Mouse (Mus musculus) ES-Bruce4 (cell line): ENCODE results near the gene Ptms. TPM values are rescaled to one million over a fixed set of nuclear protein-coding genes. Genes with fewer than 3 reads are reported as not detected.
"Not testable (repeated sequence)": the region's sequence is repeated elsewhere in the genome, so short reads cannot be mapped to it uniquely, and the experiment has no call there.

Experiments used
- H3K27ac ChIP-seq: 2 replicates; pipeline ENCODE4 v1.5.1; 2012; ENCODE audit warnings: low read length, inconsistent platforms; ENCODE audit not compliant: insufficient read depth
- H3K27me3 ChIP-seq: 2 replicates; pipeline ENCODE4 v1.6.1; 2012; ENCODE audit warnings: mild to moderate bottlenecking, low read length, inconsistent platforms; ENCODE audit not compliant: control insufficient read depth, poor library complexity, insufficient read depth, severe bottlenecking
- H3K36me3 ChIP-seq: 2 replicates; pipeline ENCODE4 v1.6.1; 2012; ENCODE audit warnings: inconsistent platforms, mild to moderate bottlenecking, low read length, moderate library complexity; ENCODE audit not compliant: control insufficient read depth, poor library complexity, insufficient read depth, severe bottlenecking
- H3K4me1 ChIP-seq: one replicate; pipeline ENCODE4 v1.8.1; 2011; ENCODE audit warnings: low read length; ENCODE audit not compliant: control insufficient read depth, insufficient read depth
- H3K4me3 ChIP-seq: 2 replicates; pipeline ENCODE4 v1.5.1; 2011; ENCODE audit warnings: low read depth, mild to moderate bottlenecking, low read length
- H3K9ac ChIP-seq: 2 replicates; pipeline ENCODE4 v1.6.1; 2012; ENCODE audit warnings: low read depth, mild to moderate bottlenecking, inconsistent platforms; ENCODE audit not compliant: poor library complexity, severe bottlenecking
- H3K9me3 ChIP-seq: replicated peaks from 2 replicates; pipeline ENCODE4 v1.6.1; 2012; ENCODE audit warnings: mild to moderate bottlenecking, low read length, inconsistent platforms; ENCODE audit not compliant: control insufficient read depth, poor library complexity, insufficient read depth, severe bottlenecking
- CTCF ChIP-seq: IDR thresholded peaks from one replicate; pipeline ENCODE4 v1.8.1; 2011; ENCODE audit warnings: low read depth, low read length
- EP300 ChIP-seq: IDR thresholded peaks from 2 replicates; pipeline ENCODE4 v1.6.1; 2011; ENCODE audit warnings: low read depth, low read length; ENCODE audit not compliant: insufficient read depth
- POLR2A ChIP-seq: IDR thresholded peaks from one replicate; pipeline ENCODE4 v1.8.1; 2011; ENCODE audit warnings: low read length; ENCODE audit not compliant: insufficient read depth
- polyA plus RNA-seq: library from polyadenylated mRNA; stranded (reverse); fragments of >200 nt; gene quantifications from 2 replicates; pipeline ENCODE4 v1.2.4, GENCODE M21; 2011; ENCODE audit warnings: low read depth; ENCODE audit not compliant: missing spikeins, insufficient read depth, insufficient read length

Ptms gene
- polyA plus RNA-seq, 1 experiment = 383 TPM

- 0 out of 2 replicates have a peak overlapping the region, but pooled peaks have one; percentile 8 for H3K27ac ChIP-seq
- H3K36me3 ChIP-seq = no peaks in the 10 kb centered on the region
These were observed 19.7 kb downstream of the Ptms start for GRCm38 (mm10) chr6:124900056-124900800.

GRCm38 (mm10) chr6:124898359-124898758 lies 21.5 kb downstream of the Ptms start:
- Histone ChIP-seq H3K9me3 (no peaks in the 10 kb centered on the region), H3K36me3 (no peaks in the 10 kb centered on the region), H3K4me3 (no peak overlapping the region), H3K27me3 (no peaks in the 10 kb centered on the region), H3K4me1 (peaks cover 12% of the 10 kb centered on the region), H3K27ac (no peak overlapping the region), H3K9ac (no peak overlapping the region)
- TF ChIP-seq EP300 (no peak), CTCF (no peak), POLR2A (no peak)

More at GRCm38 (mm10) chr6:124900056-124900800, 19.7 kb downstream of the Ptms start:
- Histone ChIP-seq H3K27me3 (no peaks in the 10 kb centered on the region), H3K4me3 (no peak overlapping the region), H3K9ac (no peak overlapping the region), H3K9me3 (no peaks in the 10 kb centered on the region), H3K4me1 (peaks cover 12% of the 10 kb centered on the region)
- no peak for TF ChIP-seq POLR2A
- no peak for TF ChIP-seq CTCF
- no peak for TF ChIP-seq EP300

GRCm38 (mm10) chr6:124894113-124894512 lies 25.8 kb downstream of the Ptms start:
- not testable (repeated sequence) for H3K4me3 ChIP-seq, H3K36me3 ChIP-seq, H3K9ac ChIP-seq, H3K27me3 ChIP-seq, H3K27ac ChIP-seq, H3K9me3 ChIP-seq, H3K4me1 ChIP-seq

GRCm38 (mm10) chr6:124890997-124891396 lies 28.9 kb downstream of the Ptms start:
- no peak overlapping the region for H3K9ac ChIP-seq
- H3K27ac ChIP-seq = no peak overlapping the region
- H3K9me3 ChIP-seq = no peaks in the 10 kb centered on the region; the same call in 1 of the 2 replicates
- no peak for TF ChIP-seq CTCF
- no peaks in the 10 kb centered on the region for H3K36me3 ChIP-seq
- H3K27me3 ChIP-seq = no peaks in the 10 kb centered on the region
- H3K4me1 ChIP-seq = peaks cover 3% of the 10 kb centered on the region
- no peak overlapping the region for H3K4me3 ChIP-seq

- Histone ChIP-seq H3K9ac (no peak overlapping the region), H3K27ac (no peak overlapping the region), H3K9me3 (no peaks in the 10 kb centered on the region; the same call in 1 of the 2 replicates), H3K36me3 (no peaks in the 10 kb centered on the region), H3K27me3 (no peaks in the 10 kb centered on the region), H3K4me1 (peaks cover 3% of the 10 kb centered on the region), H3K4me3 (no peak overlapping the region)
- TF ChIP-seq EP300 (no peak), CTCF (no peak), POLR2A (no peak)
These were observed 31.3 kb downstream of the Ptms start for GRCm38 (mm10) chr6:124888555-124889125.

- peaks cover 3% of the 10 kb centered on the region for H3K4me1 ChIP-seq
- TF ChIP-seq EP300 = no peak
- no peak for TF ChIP-seq POLR2A
- no peaks in the 10 kb centered on the region; the same call in 1 of the 2 replicates for H3K9me3 ChIP-seq
- no peaks in the 10 kb centered on the region for H3K36me3 ChIP-seq
- no peak within 1 kb of the TSS for H3K9ac ChIP-seq
- no peak within 1 kb of the TSS for H3K4me3 ChIP-seq
- no peak within 1 kb of the TSS for H3K27ac ChIP-seq
- H3K27me3 ChIP-seq = no peaks in the 10 kb centered on the region
These were observed 31.9 kb downstream of the Ptms start, which contains the start of gene Cd4 for GRCm38 (mm10) chr6:124887986-124888385. Cd4 (minus strand) TSS chr6:124888221.
